Mouse (Mus musculus) adrenal gland (tissue): ENCODE results near the gene S1pr5.
"Not testable (repeated sequence)": the region's sequence is repeated elsewhere in the genome, so short reads cannot be mapped to it uniquely, and the experiment has no call there.

Experiments used
- intact Hi-C: fragments of 180-260 bp; cut with DNase I; formaldehyde crosslinking; loops from one replicate; pipeline ENCODE4 v1.15.1; 2025
- long read RNA-seq, 2 experiments: library from polyadenylated mRNA; unstranded; transcript quantifications; one replicate each; pipeline ENCODE4 v2.0.0; 2020; ENCODE audit warnings: borderline replicate concordance in 1 of 2; ENCODE audit not compliant: insufficient replicate concordance in 1 of 2

S1pr5 gene
- long read RNA-seq, experiment 1 = 0 reads
- long read RNA-seq, experiment 2 = 0 reads

- intact Hi-C loops = loop anchor here (10.0 kb wide), 1 partner anchor 106 kb away; no protein-coding TSS in a partner anchor
These were observed at the start of gene S1pr5 for GRCm38 (mm10) chr9:21248326-21248725. TSS of gene S1pr5 (minus strand) at chr9:21248443.

GRCm38 (mm10) chr9:21292271-21292670 is 44.0 kb upstream of the S1pr5 start:
- intact Hi-C loops = no loop called here

GRCm38 (mm10) chr9:21291868-21292267 is 43.6 kb upstream of the S1pr5 start:
- intact Hi-C loops = not testable (repeated sequence)

GRCm38 (mm10) chr9:21291022-21291787 is 43.0 kb upstream of the S1pr5 start, which contains the start of gene Cdkn2d:
TSS of gene Cdkn2d (minus strand) at chr9:21291407.
- intact Hi-C loops = no loop called here

GRCm38 (mm10) chr9:21290589-21290988 is 42.3 kb upstream of the S1pr5 start:
- intact Hi-C loops = no loop called here

GRCm38 (mm10) chr9:21289337-21289671 is 41.1 kb upstream of the S1pr5 start:
- intact Hi-C loops = no loop called here

GRCm38 (mm10) chr9:21288404-21289336 is 40.4 kb upstream of the S1pr5 start:
- intact Hi-C loops = no loop called here

- intact Hi-C loops = no loop called here
These were observed 39.5 kb upstream of the S1pr5 start, which contains the start of gene Kri1 for GRCm38 (mm10) chr9:21287571-21288402. TSS of gene Kri1 (minus strand) at chr9:21287969.

GRCm38 (mm10) chr9:21286753-21287152 is 38.5 kb upstream of the S1pr5 start:
- intact Hi-C loops = no loop called here

- intact Hi-C loops = no loop called here
These were observed 35.8 kb upstream of the S1pr5 start for GRCm38 (mm10) chr9:21283994-21284393.

- intact Hi-C loops = no loop called here
These were observed 35.3 kb upstream of the S1pr5 start for GRCm38 (mm10) chr9:21283591-21283990.

- intact Hi-C loops = no loop called here
These were observed 29.5 kb upstream of the S1pr5 start for GRCm38 (mm10) chr9:21277776-21278175.

GRCm38 (mm10) chr9:21276307-21276706 is 28.1 kb upstream of the S1pr5 start:
- intact Hi-C loops = no loop called here

- intact Hi-C loops = no loop called here
These were observed 27.5 kb upstream of the S1pr5 start for GRCm38 (mm10) chr9:21275727-21276126.

GRCm38 (mm10) chr9:21275013-21275710 is 26.9 kb upstream of the S1pr5 start:
- intact Hi-C loops = no loop called here

- intact Hi-C loops = no loop called here
These were observed 26.1 kb upstream of the S1pr5 start for GRCm38 (mm10) chr9:21274336-21274735.

GRCm38 (mm10) chr9:21273520-21274228 is 25.4 kb upstream of the S1pr5 start:
- intact Hi-C loops = no loop called here

- intact Hi-C loops = no loop called here
These were observed 24.9 kb upstream of the S1pr5 start for GRCm38 (mm10) chr9:21273094-21273493.

GRCm38 (mm10) chr9:21272391-21272790 is 24.1 kb upstream of the S1pr5 start:
- intact Hi-C loops = no loop called here

GRCm38 (mm10) chr9:21269590-21269989 is 21.3 kb upstream of the S1pr5 start:
- intact Hi-C loops = not testable (repeated sequence)
